Mouse (Mus musculus) liver, embryonic 11.5 days (tissue): ENCODE data around the gene Tert. TPM values are rescaled to one million over a fixed set of nuclear protein-coding genes. Genes with fewer than 3 reads are reported as not detected.

Experiments used
- ATAC-seq: fragments of 200-750 bp; cut with Nextera tagmentation; replicated peaks from 2 replicates; pipeline ENCODE4 v1.8.0; 2017; ENCODE audit warnings: moderate number of reproducible peaks, mild to moderate bottlenecking, moderate TSS enrichment, moderate library complexity; ENCODE audit not compliant: low FRiP score
- DNase-seq: peaks from one replicate; pipeline ENCODE4 v3.0.0-alpha.2; 2017; ENCODE audit warnings: low spot score
- H3K27ac ChIP-seq: fragments of 300-500 bp; sonication (generic); 2 replicates; pipeline ENCODE4 v1.5.1; 2014; ENCODE audit warnings: mild to moderate bottlenecking, low read depth, low read length, control low read depth
- H3K27me3 ChIP-seq: fragments of 300-500 bp; sonication (generic); replicated peaks from 2 replicates; pipeline ENCODE4 v1.6.1; 2014; ENCODE audit warnings: low read length, mixed read lengths; ENCODE audit not compliant: control insufficient read depth, insufficient read depth
- H3K36me3 ChIP-seq: fragments of 300-500 bp; sonication (generic); 2 replicates; pipeline ENCODE4 v1.6.1; 2014; ENCODE audit warnings: mild to moderate bottlenecking, low read length, moderate library complexity, mixed read lengths; ENCODE audit not compliant: control insufficient read depth, insufficient read depth
- H3K4me1 ChIP-seq: fragments of 300-500 bp; sonication (generic); replicated peaks from 2 replicates; pipeline ENCODE4 v1.6.1; 2014; ENCODE audit warnings: low read length, mixed read lengths; ENCODE audit not compliant: control insufficient read depth, insufficient read depth
- H3K4me2 ChIP-seq: fragments of 300-500 bp; sonication (generic); 2 replicates; pipeline ENCODE4 v1.6.1; 2014; ENCODE audit warnings: mild to moderate bottlenecking, control low read depth, moderate library complexity
- H3K4me3 ChIP-seq: fragments of 300-500 bp; sonication (generic); 2 replicates; pipeline ENCODE4 v1.5.1; 2014; ENCODE audit warnings: low read depth, low read length, control low read depth
- H3K9ac ChIP-seq: fragments of 300-500 bp; sonication (generic); 2 replicates; pipeline ENCODE4 v1.6.1; 2014; ENCODE audit warnings: low read depth, low read length, control low read depth
- H3K9me3 ChIP-seq: fragments of 300-500 bp; sonication (generic); 2 replicates; pipeline ENCODE4 v1.6.1; 2016; ENCODE audit warnings: low read length, inconsistent platforms, mixed read lengths; ENCODE audit not compliant: control insufficient read depth
- WGBS: fragments of 180-500 bp; shearing (Covaris S2); extraction: QIAGEN DNeasy Blood & Tissue Kit; methylation state at CpG from one replicate; pipeline ENCODE4 v1.1.7; 2014; 5-methylcytosine and 5-hydroxymethylcytosine counted together
- polyA plus RNA-seq: library from polyadenylated mRNA; unstranded; fragments of >200 nt; fragmentation: Nextera tagmentation; extraction: Ambion mirVana; gene quantifications from 2 replicates; pipeline ENCODE4 v1.2.1, GENCODE M21; 2014

Gene Tert
- polyA plus RNA-seq, 1 experiment from 2014 or later: 2.9 TPM

GRCm38 (mm10) chr13:73646397-73647087 is 19.8 kb downstream of the Tert start:
- H3K27me3 ChIP-seq: no peaks in the 10 kb centered on the region
- no peak overlapping the region for H3K27ac ChIP-seq
- ATAC-seq (no peak; the same call in 1 of the 2 replicates), DNase-seq (peak; percentile 60)
- WGBS: 35% methylated on average over 6 of the region's 6 CpGs
- no peaks in the 10 kb centered on the region for H3K4me1 ChIP-seq
- no peaks in the 10 kb centered on the region for H3K9me3 ChIP-seq
- no peak overlapping the region for H3K9ac ChIP-seq
- H3K4me2 ChIP-seq: no peak overlapping the region
- no peaks in the 10 kb centered on the region for H3K36me3 ChIP-seq
- no peak overlapping the region for H3K4me3 ChIP-seq

DNA sequence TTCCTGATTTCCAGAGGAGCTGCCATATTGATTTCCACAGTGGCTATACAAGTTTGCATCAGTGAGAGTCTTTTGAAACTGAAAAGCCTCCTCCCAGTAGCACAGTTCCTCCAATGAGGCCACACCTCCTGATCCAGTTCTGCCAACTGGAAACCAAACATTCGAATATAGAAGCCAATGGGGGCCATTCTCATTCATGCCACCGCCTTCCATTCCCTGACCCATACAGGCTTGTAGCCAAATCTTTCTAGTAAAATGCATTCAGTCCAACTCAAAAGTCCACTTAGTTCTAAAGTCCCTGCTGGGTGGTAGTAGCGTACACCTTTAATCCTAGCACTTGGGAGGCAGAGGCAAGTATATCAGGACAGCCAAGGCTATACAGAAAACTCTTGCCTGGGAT is 26.6 kb downstream of the Tert start:
- Histone ChIP-seq H3K9me3 (no peaks in the 10 kb centered on the region), H3K4me1 (no peaks in the 10 kb centered on the region), H3K4me3 (no peak overlapping the region), H3K9ac (no peak overlapping the region), H3K27ac (no peak overlapping the region), H3K27me3 (no peaks in the 10 kb centered on the region), H3K36me3 (no peaks in the 10 kb centered on the region), H3K4me2 (no peak overlapping the region)
- DNase-seq (no peak), ATAC-seq (no peak)
- WGBS: 74% methylated on average over 3 of the region's 3 CpGs

DNA sequence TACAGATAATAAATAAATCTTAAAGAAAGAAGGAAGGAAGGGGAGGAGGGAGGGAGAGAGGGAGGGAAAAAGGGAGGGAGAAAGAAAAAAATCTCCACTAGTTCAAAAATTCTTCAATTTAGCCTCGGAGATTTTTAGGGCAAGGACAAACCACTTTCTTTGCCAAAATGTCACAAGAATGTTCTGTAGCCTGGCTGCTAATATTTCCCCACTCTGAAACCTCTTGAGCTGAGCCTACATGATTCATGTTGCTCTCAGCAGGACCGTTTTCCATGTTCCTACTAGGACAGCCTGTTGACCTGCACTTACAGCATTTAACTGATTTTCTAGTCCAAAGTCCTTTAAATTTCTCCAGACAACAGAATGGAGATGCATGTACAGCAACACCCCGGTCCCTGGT is 28.3 kb downstream of the Tert start:
- Histone ChIP-seq H3K9me3 (no peaks in the 10 kb centered on the region), H3K36me3 (no peaks in the 10 kb centered on the region), H3K27me3 (no peaks in the 10 kb centered on the region), H3K27ac (no peak overlapping the region), H3K4me3 (no peak overlapping the region), H3K4me2 (no peak overlapping the region), H3K9ac (no peak overlapping the region), H3K4me1 (no peaks in the 10 kb centered on the region)
- ATAC-seq (no peak), DNase-seq (no peak)
- 63% methylated on average over 3 of the region's 3 CpGs for WGBS

DNA sequence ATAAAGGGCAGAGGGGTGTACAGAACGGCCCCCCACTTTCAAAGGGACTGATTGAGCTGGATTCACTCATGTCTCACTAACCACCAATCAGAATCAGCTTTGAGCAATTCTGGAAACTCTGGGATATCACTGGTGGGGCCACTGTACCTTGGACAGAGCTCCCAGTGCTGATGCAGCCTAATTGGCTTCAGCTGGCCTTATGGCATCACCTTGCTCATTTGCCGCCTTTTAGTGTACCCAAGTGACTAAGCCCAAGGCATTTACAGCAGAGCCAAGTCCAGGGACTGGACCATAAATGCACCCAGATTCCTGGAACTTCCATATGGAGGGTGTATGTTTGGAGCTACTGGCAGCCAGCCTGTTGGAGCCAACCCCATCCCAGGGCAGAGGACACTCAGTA is 32.2 kb downstream of the Tert start:
- DNase-seq: no peak
- no peak overlapping the region for H3K4me3 ChIP-seq
- no peaks in the 10 kb centered on the region for H3K4me1 ChIP-seq
- no peaks in the 10 kb centered on the region for H3K27me3 ChIP-seq
- H3K9me3 ChIP-seq: no peaks in the 10 kb centered on the region
- H3K9ac ChIP-seq: no peak overlapping the region
- no peak for ATAC-seq
- H3K27ac ChIP-seq: no peak overlapping the region
- WGBS: 39% methylated on average over 2 of the region's 2 CpGs
- H3K36me3 ChIP-seq: no peaks in the 10 kb centered on the region
- no peak overlapping the region for H3K4me2 ChIP-seq

DNA sequence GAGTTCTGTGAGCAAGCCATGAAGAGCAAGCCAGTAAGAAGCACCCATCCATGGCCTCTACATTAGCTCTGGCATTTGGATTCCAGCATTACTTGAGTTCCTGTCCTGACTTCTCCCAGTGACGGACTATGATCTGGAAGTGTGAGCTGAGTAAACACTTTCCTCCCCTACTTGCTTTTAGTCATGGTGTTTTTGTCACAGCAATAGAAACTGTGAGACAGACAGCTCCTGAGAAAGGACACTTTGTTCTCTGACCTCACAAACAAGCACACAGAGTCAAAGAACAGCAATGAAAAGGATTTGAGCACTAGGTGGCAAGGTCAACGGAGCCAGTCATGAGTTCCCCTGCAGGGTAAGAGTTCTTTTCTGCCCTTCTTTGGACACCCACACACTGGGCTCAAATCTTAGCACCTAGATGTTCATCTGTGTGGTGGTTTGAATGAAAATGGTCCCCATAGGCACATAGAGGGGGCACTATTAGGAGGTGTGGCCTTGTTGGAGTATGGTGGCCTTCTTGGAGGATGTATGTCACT is 33.5 kb downstream of the Tert start:
- no peak for ATAC-seq
- no peaks in the 10 kb centered on the region for H3K9me3 ChIP-seq
- WGBS: 66% methylated on average over 2 of the region's 2 CpGs
- H3K4me2 ChIP-seq: no peak overlapping the region
- H3K27me3 ChIP-seq: no peaks in the 10 kb centered on the region
- H3K4me3 ChIP-seq: no peak overlapping the region
- H3K36me3 ChIP-seq: no peaks in the 10 kb centered on the region
- no peak overlapping the region for H3K27ac ChIP-seq
- no peaks in the 10 kb centered on the region for H3K4me1 ChIP-seq
- no peak for DNase-seq
- H3K9ac ChIP-seq: no peak overlapping the region

DNA sequence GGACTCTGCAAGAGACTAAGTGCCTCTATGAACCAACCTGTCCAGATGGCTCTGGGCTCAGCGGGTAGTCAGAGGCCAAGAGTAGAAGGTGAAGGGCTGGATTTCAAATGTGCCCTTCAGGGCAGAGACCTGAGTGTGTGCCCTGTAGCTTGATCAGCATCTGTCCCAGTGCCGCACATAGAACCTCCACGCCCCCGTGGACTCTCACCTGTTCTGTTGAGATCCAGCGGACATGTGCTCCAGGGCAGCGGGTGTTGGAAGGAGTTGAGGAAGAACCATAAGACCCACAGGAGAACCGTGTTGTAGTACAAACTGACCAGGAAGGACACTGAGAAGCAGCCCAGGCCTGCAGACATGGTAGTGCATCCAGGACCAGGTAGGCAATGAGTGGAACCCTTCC is 48.5 kb downstream of the Tert start:
- WGBS: 77% methylated on average over 7 of the region's 7 CpGs
- ATAC-seq: no peak
- no peak for DNase-seq
- Histone ChIP-seq H3K4me3 (no peak overlapping the region), H3K27me3 (no peaks in the 10 kb centered on the region), H3K4me1 (no peaks in the 10 kb centered on the region), H3K27ac (no peak overlapping the region), H3K4me2 (no peak overlapping the region), H3K9ac (no peak overlapping the region), H3K9me3 (no peaks in the 10 kb centered on the region), H3K36me3 (no peaks in the 10 kb centered on the region)

DNA sequence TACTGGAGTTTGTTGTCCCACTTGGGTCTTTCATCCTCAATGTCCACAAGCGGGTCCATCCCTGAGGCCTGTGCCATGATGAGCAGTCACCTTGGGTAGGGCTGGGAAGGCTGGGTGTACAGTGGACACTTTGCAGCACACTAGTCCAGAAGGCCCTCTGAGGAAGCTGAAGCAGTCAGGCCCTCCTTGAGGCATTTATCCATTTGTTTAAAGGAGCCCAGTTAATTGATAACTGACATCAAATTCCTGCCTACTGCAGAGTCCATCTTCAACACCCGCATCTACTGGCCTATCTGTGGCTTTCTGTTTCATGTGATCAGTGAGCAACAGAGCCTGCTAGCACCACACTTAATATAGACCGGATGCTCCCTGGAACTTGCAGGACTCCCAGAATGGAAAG is 51.1 kb downstream of the Tert start, which contains the start of gene Slc6a18:
TSS of gene Slc6a18 (minus strand) at position 171 of the 400 bp plus-strand sequence.
- Histone ChIP-seq H3K27ac (no peak within 1 kb of the TSS), H3K4me3 (no peak within 1 kb of the TSS), H3K4me2 (no peak within 1 kb of the TSS), H3K4me1 (no peaks in the 10 kb centered on the region), H3K9me3 (no peaks in the 10 kb centered on the region), H3K36me3 (no peaks in the 10 kb centered on the region), H3K27me3 (no peaks in the 10 kb centered on the region), H3K9ac (no peak within 1 kb of the TSS)
- no peak for ATAC-seq
- 67% methylated on average over 3 of the region's 3 CpGs for WGBS
- no peak for DNase-seq

DNA sequence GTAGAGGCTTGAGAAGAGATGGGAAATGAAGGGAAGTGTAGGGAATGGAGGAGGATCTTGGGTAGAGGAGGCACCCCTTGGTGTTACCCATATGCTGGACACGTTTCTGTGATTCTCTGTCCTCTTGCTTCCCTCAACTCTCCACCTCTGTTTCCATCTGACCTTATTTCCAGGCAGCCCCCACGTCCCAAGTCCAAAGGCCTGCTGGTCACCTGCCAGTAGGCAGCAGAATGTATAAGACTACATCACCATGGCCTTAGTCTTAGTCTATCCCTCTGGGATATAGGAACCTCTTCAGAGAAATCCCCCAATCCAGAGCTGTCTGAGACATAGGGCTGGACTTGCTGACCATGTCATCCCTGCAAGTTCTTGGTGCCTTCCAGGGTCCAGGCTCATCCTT is 52.6 kb downstream of the Tert start:
- Histone ChIP-seq H3K9me3 (no peaks in the 10 kb centered on the region), H3K36me3 (no peaks in the 10 kb centered on the region), H3K4me2 (no peak overlapping the region), H3K27me3 (no peaks in the 10 kb centered on the region), H3K27ac (no peak overlapping the region), H3K4me1 (no peaks in the 10 kb centered on the region), H3K4me3 (no peak overlapping the region), H3K9ac (no peak overlapping the region)
- DNase-seq (no peak), ATAC-seq (no peak)
- WGBS: 54% methylated on average over 2 of the region's 2 CpGs

GRCm38 (mm10) chr13:73680394-73680793 is 53.7 kb downstream of the Tert start:
- no peaks in the 10 kb centered on the region for H3K36me3 ChIP-seq
- DNase-seq: no peak
- no peaks in the 10 kb centered on the region for H3K4me1 ChIP-seq
- peak; percentile 66 for ATAC-seq
- H3K4me3 ChIP-seq: no peak overlapping the region
- H3K9me3 ChIP-seq: no peaks in the 10 kb centered on the region
- peak overlapping the region; percentile 64 for H3K27ac ChIP-seq
- no peak overlapping the region for H3K4me2 ChIP-seq
- no peak overlapping the region for H3K9ac ChIP-seq
- no peaks in the 10 kb centered on the region for H3K27me3 ChIP-seq
- 10% methylated on average over 1 of the region's 1 CpGs for WGBS
